In the genomic region with DNA sequence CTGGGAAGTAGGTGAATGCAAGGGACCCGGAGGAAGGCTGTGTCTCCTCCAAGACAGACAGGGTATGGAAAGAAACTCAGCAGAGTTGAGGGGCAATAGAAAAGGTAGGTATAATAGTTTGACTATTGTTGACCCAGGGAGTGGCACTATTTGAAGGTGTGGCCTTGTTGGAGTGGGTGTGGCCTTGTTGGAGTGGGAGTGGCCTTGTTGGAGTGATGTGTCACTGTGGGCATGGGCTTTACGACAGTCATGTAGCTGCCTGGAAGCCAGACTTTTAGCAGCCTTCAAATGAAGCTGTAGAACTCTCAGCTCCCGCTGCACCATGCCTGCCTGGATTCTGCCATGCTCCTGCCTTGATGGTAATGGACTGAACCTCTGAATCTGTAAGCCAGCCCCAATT, we compare ENCODE assay signal across 21 mouse cellular contexts.
DNase-seq lines count a peak whose midpoint lies in the region; ATAC-seq lines count a peak whose summit lies in the region.
"Had no signal": no experiment of that assay in that cellular context is flagged by ENCODE, and none has a peak within 500 bp of the region (broad histone marks: within the 10 kb centered on the region; RNA-seq: fewer than 3 reads in every experiment).

No protein-coding gene starts in this region.

- H3K9ac ChIP-seq in hindbrain, embryonic 14.5 days = no peak overlapping the region
- H3K9ac ChIP-seq: heart, embryonic 13.5 days; liver, embryonic 15.5 days; midbrain, embryonic 13.5 days had no signal

- H3K4me2 ChIP-seq in hindbrain, embryonic 14.5 days (replicated peaks) = no peak overlapping the region
- H3K4me2 ChIP-seq: heart, embryonic 13.5 days; liver, embryonic 15.5 days; midbrain, embryonic 13.5 days had no signal

- WGBS in macrophage (ENCODE audit: missing documents) = 79% methylated on average over 3 of the region's 3 CpGs
- WGBS in limb, embryonic 10.5 days = 87% methylated on average over 3 of the region's 3 CpGs
- WGBS in hindbrain, embryonic 14.5 days = 92% methylated on average over 3 of the region's 3 CpGs

- H3K4me1 ChIP-seq in limb, embryonic 10.5 days = no peaks in the 10 kb centered on the region
- peaks cover 9% of the 10 kb centered on the region for H3K4me1 ChIP-seq in hindbrain, embryonic 14.5 days (replicated peaks; ENCODE audit: control insufficient read depth, insufficient read depth, low read length)
- H3K4me1 ChIP-seq: liver, embryonic 15.5 days had no signal

- peak; percentile 45 for DNase-seq in adrenal gland, postnatal 14 days
- no peak for DNase-seq in adrenal gland, adult 18-20 months (ENCODE audit: low spot score in 2 of 2)
- DNase-seq in 3134 (ENCODE audit: extremely low read depth, insufficient read length, low spot score) (peak; percentile 27), R1 (ENCODE audit: low read depth, low spot score) (peak; percentile 71)
- no peak for DNase-seq in limb, embryonic 10.5 days (ENCODE audit: low spot score)
- DNase-seq in hindbrain, embryonic 14.5 days (ENCODE audit: low spot score) = no peak
- no peak for DNase-seq in gastrocnemius, adult 18-20 months (ENCODE audit: low spot score)
- DNase-seq: cerebellum, adult 8-10 months; gastrocnemius, postnatal 14 days; heart, postnatal 14 days; kidney, adult 9 months; kidney, postnatal 14 days; lung, postnatal 4 days; right cerebral cortex, postnatal 14 days; spleen, adult 18-20 months; thymus, postnatal 25 days had no signal

- ATAC-seq in hindbrain, embryonic 14.5 days (ENCODE audit: low FRiP score) = no peak
- ATAC-seq: forebrain, embryonic 16.5 days; midbrain, embryonic 13.5 days had no signal

- no peaks in the 10 kb centered on the region for H3K36me3 ChIP-seq in macrophage (ENCODE audit: inconsistent target)
- peaks cover 19% of the 10 kb centered on the region; the same call in 1 of the 2 replicates for H3K36me3 ChIP-seq in limb, embryonic 10.5 days
- peaks cover 29% of the 10 kb centered on the region for H3K36me3 ChIP-seq in hindbrain, embryonic 14.5 days (replicated peaks; ENCODE audit: control insufficient read depth, insufficient read depth)
- H3K36me3 ChIP-seq: liver, embryonic 15.5 days had no signal

- H3K79me2 ChIP-seq in macrophage (ENCODE audit: inconsistent target) = no peaks in the 10 kb centered on the region

- peak overlapping the region; percentile 83 for H3K27ac ChIP-seq in macrophage
- H3K27ac ChIP-seq in limb, embryonic 10.5 days = no peak overlapping the region
- no peak overlapping the region for H3K27ac ChIP-seq in hindbrain, embryonic 14.5 days
- H3K27ac ChIP-seq: heart, embryonic 13.5 days; liver, embryonic 15.5 days; midbrain, embryonic 13.5 days had no signal

- H3K4me3 ChIP-seq in macrophage (ENCODE audit: inconsistent target) = no peak overlapping the region
- no peak overlapping the region for H3K4me3 ChIP-seq in limb, embryonic 10.5 days
- no peak overlapping the region for H3K4me3 ChIP-seq in hindbrain, embryonic 14.5 days (replicated peaks; ENCODE audit: low read length)
- H3K4me3 ChIP-seq: heart, embryonic 13.5 days; liver, embryonic 15.5 days; midbrain, embryonic 13.5 days had no signal

- no peaks in the 10 kb centered on the region for H3K9me3 ChIP-seq in limb, embryonic 10.5 days (replicated peaks)
- no peaks in the 10 kb centered on the region for H3K9me3 ChIP-seq in hindbrain, embryonic 14.5 days (ENCODE audit: control insufficient read depth, low read length)
- H3K9me3 ChIP-seq: heart, embryonic 13.5 days; liver, embryonic 15.5 days; midbrain, embryonic 13.5 days had no signal

- H3K27me3 ChIP-seq in limb, embryonic 10.5 days (ENCODE audit: low read depth, poor library complexity, severe bottlenecking) = no peaks in the 10 kb centered on the region
- H3K27me3 ChIP-seq in hindbrain, embryonic 14.5 days (ENCODE audit: control insufficient read depth, insufficient read depth, low read length) = no peaks in the 10 kb centered on the region
- H3K27me3 ChIP-seq: heart, embryonic 13.5 days; liver, embryonic 15.5 days; midbrain, embryonic 13.5 days had no signal

Comparison
In these comparisons a context has a peak if more than half of its experiments do, and no peak if none do; other contexts are left out.
1. DNase-seq: peak in adrenal gland, postnatal 14 days (single experiment), 3134 (single experiment) and R1 (single experiment); none in adrenal gland, adult 18-20 months (0 of 2), limb, embryonic 10.5 days (single experiment), hindbrain, embryonic 14.5 days (single experiment) and gastrocnemius, adult 18-20 months (single experiment).